Mouse (Mus musculus) forebrain, embryonic 11.5 days (tissue): Measurements from ENCODE around the gene Btn1a1. TPM values are rescaled to one million over a fixed set of nuclear protein-coding genes. Genes with fewer than 3 reads are reported as not detected.

Source experiments
- ATAC-seq: fragments of 200-750 bp; cut with Nextera tagmentation; replicated peaks from 2 replicates; pipeline ENCODE4 v1.8.0; 2017; ENCODE audit warnings: moderate TSS enrichment; ENCODE audit not compliant: low FRiP score
- DNase-seq: peaks from one replicate; pipeline ENCODE4 v3.0.0-alpha.2; 2017; ENCODE audit warnings: low spot score
- H3K27ac ChIP-seq: fragments of 300-500 bp; sonication (generic); 2 replicates; pipeline ENCODE4 v1.5.1; 2014; ENCODE audit warnings: low read depth, low read length
- H3K27me3 ChIP-seq: fragments of 300-500 bp; sonication (generic); 2 replicates; pipeline ENCODE4 v1.6.1; 2014; ENCODE audit warnings: mild to moderate bottlenecking, low read length, mixed read lengths; ENCODE audit not compliant: control insufficient read depth, insufficient read depth
- H3K36me3 ChIP-seq: fragments of 300-500 bp; sonication (generic); 2 replicates; pipeline ENCODE4 v1.6.1; 2014; ENCODE audit warnings: mild to moderate bottlenecking, low read length, moderate library complexity, mixed read lengths; ENCODE audit not compliant: control insufficient read depth, insufficient read depth
- H3K4me1 ChIP-seq: fragments of 300-500 bp; sonication (generic); replicated peaks from 2 replicates; pipeline ENCODE4 v1.6.1; 2014; ENCODE audit warnings: low read length, mixed read lengths; ENCODE audit not compliant: control insufficient read depth, insufficient read depth
- H3K4me2 ChIP-seq: fragments of 300-500 bp; sonication (generic); 2 replicates; pipeline ENCODE4 v1.6.1; 2014; ENCODE audit warnings: low read depth, mild to moderate bottlenecking, low read length, moderate library complexity, mixed read lengths; ENCODE audit not compliant: severe bottlenecking
- H3K4me3 ChIP-seq: fragments of 300-500 bp; sonication (generic); 2 replicates; pipeline ENCODE4 v1.5.1; 2014; ENCODE audit warnings: low read depth, low read length
- H3K9ac ChIP-seq: fragments of 300-500 bp; sonication (generic); 2 replicates; pipeline ENCODE4 v1.6.1; 2014; ENCODE audit warnings: low read length
- H3K9me3 ChIP-seq: fragments of 300-500 bp; sonication (generic); 2 replicates; pipeline ENCODE4 v1.6.1; 2016; ENCODE audit warnings: low read length, mixed read lengths; ENCODE audit not compliant: control insufficient read depth
- WGBS: fragments of 180-500 bp; shearing (Covaris S2); extraction: QIAGEN DNeasy Blood & Tissue Kit; methylation state at CpG from one replicate; pipeline ENCODE4 v1.1.7; 2014; 5-methylcytosine and 5-hydroxymethylcytosine counted together
- polyA plus RNA-seq: library from polyadenylated mRNA; unstranded; fragments of >200 nt; fragmentation: Nextera tagmentation; extraction: Ambion mirVana; gene quantifications from 2 replicates; pipeline ENCODE4 v1.2.1, GENCODE M21; 2014

Gene Btn1a1
- polyA plus RNA-seq, 1 experiment from 2014 or later: 0.17 TPM

- WGBS: 42% methylated on average over 1 of the region's 1 CpGs
- peak overlapping the region; percentile 54; the same call in 1 of the 2 replicates for H3K4me3 ChIP-seq
- no peak overlapping the region for H3K9ac ChIP-seq
- ATAC-seq (no peak), DNase-seq (no peak)
- no peak overlapping the region for H3K4me2 ChIP-seq
- no peak overlapping the region for H3K27ac ChIP-seq
- no peaks in the 10 kb centered on the region for H3K36me3 ChIP-seq
- no peaks in the 10 kb centered on the region for H3K9me3 ChIP-seq
- no peaks in the 10 kb centered on the region for H3K27me3 ChIP-seq
- no peaks in the 10 kb centered on the region; the same call in 1 of the 2 replicates for H3K4me1 ChIP-seq
These were observed 605 bp upstream of the Btn1a1 start for GRCm38 (mm10) chr13:23466306-23466705.

DNA sequence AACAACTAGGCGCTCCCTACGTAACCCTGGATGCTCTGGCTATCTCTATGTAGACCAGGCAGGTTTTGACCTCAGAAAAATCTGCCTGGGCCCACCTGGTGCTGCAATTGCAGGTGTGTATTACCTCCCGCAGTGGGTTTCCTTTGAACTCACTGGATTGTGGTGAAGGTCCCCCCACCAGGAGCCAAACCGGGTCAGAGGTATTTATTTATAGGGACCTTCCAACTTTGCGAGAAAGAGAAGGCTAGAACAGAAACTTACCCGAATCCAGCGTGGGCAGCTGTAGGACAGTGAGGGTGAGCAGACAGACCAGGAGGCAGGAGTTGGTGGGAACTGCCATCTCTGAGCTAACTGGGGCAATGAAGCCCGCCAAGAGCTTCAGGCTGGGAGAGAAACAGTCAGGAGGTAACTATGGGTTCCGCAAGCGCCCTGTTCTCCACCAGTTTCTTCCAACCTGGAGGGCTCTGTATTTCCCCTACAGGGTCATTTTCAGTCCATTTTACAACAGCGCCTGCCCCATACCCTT, 797 bp downstream of the Btn1a1 start:
- no peak for ATAC-seq
- Histone ChIP-seq H3K4me2 (peak overlapping the region; percentile 73), H3K36me3 (no peaks in the 10 kb centered on the region), H3K27me3 (no peaks in the 10 kb centered on the region), H3K4me1 (no peaks in the 10 kb centered on the region; the same call in 1 of the 2 replicates), H3K9me3 (no peaks in the 10 kb centered on the region), H3K27ac (no peak overlapping the region), H3K9ac (peak overlapping the region; percentile 63), H3K4me3 (peak overlapping the region; percentile 54)
- peak; percentile 57 for DNase-seq
- 1% methylated on average over 11 of the region's 11 CpGs for WGBS

- DNase-seq: peak; percentile 75
- ATAC-seq: peak; percentile 51
- Histone ChIP-seq H3K4me1 (no peaks in the 10 kb centered on the region; the same call in 1 of the 2 replicates), H3K9me3 (no peaks in the 10 kb centered on the region), H3K4me3 (peak overlapping the region; percentile 54), H3K27me3 (no peaks in the 10 kb centered on the region), H3K36me3 (no peaks in the 10 kb centered on the region), H3K4me2 (peak overlapping the region; percentile 73), H3K27ac (no peak overlapping the region), H3K9ac (peak overlapping the region; percentile 63)
- under 1% methylated on average over 29 of the region's 29 CpGs for WGBS
These were observed 1.5 kb downstream of the Btn1a1 start for GRCm38 (mm10) chr13:23464224-23464637.

GRCm38 (mm10) chr13:23463381-23464223, 2.1 kb downstream of the Btn1a1 start:
- Histone ChIP-seq H3K9me3 (no peaks in the 10 kb centered on the region), H3K27ac (no peak overlapping the region), H3K4me2 (peak overlapping the region; percentile 73), H3K9ac (peak overlapping the region; percentile 63), H3K36me3 (no peaks in the 10 kb centered on the region), H3K27me3 (no peaks in the 10 kb centered on the region; the same call in 1 of the 2 replicates), H3K4me3 (peak overlapping the region; percentile 54), H3K4me1 (no peaks in the 10 kb centered on the region; the same call in 1 of the 2 replicates)
- peak; percentile 67 for ATAC-seq
- DNase-seq: peak; percentile 93
- under 1% methylated on average over 21 of the region's 21 CpGs for WGBS

DNA sequence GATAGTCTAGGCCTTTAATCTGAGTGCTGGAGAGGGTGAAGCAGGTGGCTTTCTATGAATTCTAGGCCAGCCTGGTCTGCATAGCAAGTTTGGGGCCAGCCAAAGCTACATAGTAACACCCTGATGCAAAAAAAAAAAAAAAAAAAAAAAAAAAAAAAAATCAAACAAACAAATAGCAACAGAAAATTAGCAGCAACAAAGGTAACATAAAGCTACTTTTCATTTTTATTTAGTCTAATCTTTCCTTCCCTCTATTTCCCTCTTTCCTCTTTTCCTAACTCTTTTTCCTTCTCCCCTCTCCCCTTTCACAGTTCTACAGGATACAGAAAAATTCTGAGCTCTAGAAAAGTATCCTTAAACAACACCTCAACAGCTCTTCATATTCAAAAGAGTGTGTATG, 3.0 kb downstream of the Btn1a1 start:
- Histone ChIP-seq H3K27me3 (no peaks in the 10 kb centered on the region; the same call in 1 of the 2 replicates), H3K9me3 (no peaks in the 10 kb centered on the region), H3K4me1 (no peaks in the 10 kb centered on the region; the same call in 1 of the 2 replicates), H3K4me3 (no peak overlapping the region), H3K36me3 (no peaks in the 10 kb centered on the region), H3K27ac (no peak overlapping the region), H3K4me2 (no peak overlapping the region), H3K9ac (no peak overlapping the region)
- ATAC-seq (no peak), DNase-seq (no peak)

DNA sequence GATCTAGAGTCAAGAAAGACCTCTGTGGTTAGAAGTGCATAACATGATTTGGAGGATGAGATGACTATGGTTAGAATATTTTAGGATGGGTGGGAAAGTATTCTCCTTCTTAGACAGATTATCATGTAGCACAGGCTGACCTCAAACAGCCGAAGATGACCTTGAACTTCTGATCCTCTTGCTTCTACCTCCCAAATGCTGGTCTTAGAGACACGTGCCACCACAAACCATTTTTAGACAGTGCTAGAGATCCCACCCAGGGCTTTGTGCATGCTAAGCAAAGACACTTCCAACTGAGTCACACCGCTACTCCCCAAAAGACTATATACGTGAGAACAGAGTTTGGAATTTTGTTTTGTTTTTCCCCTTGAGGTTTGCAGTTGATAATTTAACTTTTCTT, 3.6 kb downstream of the Btn1a1 start:
- no peak for DNase-seq
- Histone ChIP-seq H3K9me3 (no peaks in the 10 kb centered on the region), H3K27me3 (no peaks in the 10 kb centered on the region; the same call in 1 of the 2 replicates), H3K9ac (no peak overlapping the region), H3K4me3 (no peak overlapping the region), H3K36me3 (no peaks in the 10 kb centered on the region), H3K4me2 (no peak overlapping the region), H3K4me1 (no peaks in the 10 kb centered on the region; the same call in 1 of the 2 replicates), H3K27ac (no peak overlapping the region)
- no peak for ATAC-seq
- 84% methylated on average over 4 of the region's 4 CpGs for WGBS

DNA sequence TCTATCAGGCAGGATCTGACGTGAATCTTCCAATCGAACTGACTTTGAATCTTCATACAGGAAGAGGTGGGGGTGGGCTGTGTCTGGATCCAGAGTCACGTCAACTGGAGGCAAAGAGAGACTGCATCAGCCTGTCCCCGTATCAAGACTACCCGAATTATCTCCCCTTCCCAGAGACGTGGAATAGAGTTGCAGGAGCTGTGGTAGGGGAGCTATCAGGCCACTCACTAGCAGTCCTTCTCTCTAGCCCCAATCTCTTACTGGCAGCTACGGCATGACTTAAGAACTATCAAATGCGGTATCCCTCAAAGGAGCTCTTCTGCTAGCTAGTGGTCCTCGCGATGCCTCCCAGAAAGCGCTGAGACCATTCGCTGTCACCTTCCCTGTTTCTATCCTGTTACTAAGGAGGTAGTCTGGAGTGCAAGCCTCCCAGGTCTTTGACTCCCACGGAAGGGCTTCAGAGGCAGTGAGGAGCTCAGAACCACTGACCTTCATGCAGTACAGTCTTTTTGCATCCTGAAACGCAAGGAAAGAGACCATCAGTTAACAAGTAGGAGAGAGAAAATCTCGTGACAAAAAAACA, 6.3 kb downstream of the Btn1a1 start:
- no peak for ATAC-seq
- H3K9ac ChIP-seq: no peak overlapping the region; the same call in 1 of the 2 replicates
- H3K9me3 ChIP-seq: no peaks in the 10 kb centered on the region
- peak overlapping the region; percentile 19; the same call in 1 of the 2 replicates for H3K4me2 ChIP-seq
- no peak for DNase-seq
- no peak overlapping the region for H3K4me3 ChIP-seq
- 13% methylated on average over 15 of the region's 15 CpGs for WGBS
- no peaks in the 10 kb centered on the region for H3K36me3 ChIP-seq
- no peaks in the 10 kb centered on the region; the same call in 1 of the 2 replicates for H3K27me3 ChIP-seq
- H3K4me1 ChIP-seq: no peaks in the 10 kb centered on the region
- H3K27ac ChIP-seq: no peak overlapping the region

DNA sequence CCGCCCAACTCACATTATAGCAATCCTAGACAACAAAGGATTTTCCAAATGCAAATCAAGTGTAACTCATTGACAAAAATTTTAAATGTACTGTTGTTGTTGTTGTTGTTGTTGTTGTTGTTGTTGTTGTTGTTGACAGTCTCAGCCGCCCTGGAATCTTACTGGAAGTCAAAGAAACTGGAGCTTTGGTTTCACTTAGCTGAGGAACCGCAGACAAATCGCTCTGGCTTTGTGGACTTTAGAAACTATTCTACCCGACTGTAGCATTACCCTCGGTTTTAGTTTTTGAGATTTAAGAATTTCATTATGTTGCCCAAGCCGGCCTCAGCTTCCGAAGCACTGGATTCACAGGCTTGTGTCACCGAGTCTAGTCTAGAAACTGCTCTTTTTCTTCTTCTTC, 11.8 kb downstream of the Btn1a1 start:
- Histone ChIP-seq H3K27ac (peak overlapping the region; percentile 73), H3K4me3 (peak overlapping the region; percentile 59), H3K9me3 (no peaks in the 10 kb centered on the region), H3K4me1 (no peaks in the 10 kb centered on the region), H3K27me3 (no peaks in the 10 kb centered on the region; the same call in 1 of the 2 replicates), H3K9ac (peak overlapping the region; percentile 63), H3K36me3 (no peaks in the 10 kb centered on the region), H3K4me2 (peak overlapping the region; percentile 35)
- no peak for DNase-seq
- no peak for ATAC-seq
- WGBS: 1% methylated on average over 9 of the region's 9 CpGs
